Mouse (Mus musculus) ovary, postnatal 14 days (tissue): ENCODE data around the gene Rara.
A peak's percentile ranks its signal among the peaks of the same experiment; 100 is the strongest.

ENCODE experiments used
- DNase-seq: peaks from one replicate; pipeline ENCODE4 v3.0.0; 2022; ENCODE audit warnings: low spot score

The Rara gene

DNA sequence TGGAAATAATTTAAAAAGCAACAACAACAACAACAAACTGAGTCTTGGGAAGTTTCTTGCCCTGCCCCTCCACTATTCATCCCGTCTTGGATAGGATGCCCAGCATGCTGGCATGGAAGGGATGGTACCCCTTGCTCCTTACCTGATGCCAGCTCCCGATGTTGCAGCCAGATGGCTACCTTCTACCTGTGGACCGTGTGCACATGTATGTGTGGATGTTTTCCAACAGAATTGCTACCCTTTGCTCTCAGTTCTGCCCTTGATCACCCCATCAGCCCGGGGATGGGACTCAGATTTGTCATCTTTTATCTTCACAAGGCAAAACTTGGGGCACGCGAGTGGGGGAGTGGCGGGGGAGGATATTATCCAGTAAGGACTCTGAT is 11.1 kb downstream of the Rara start:
- DNase-seq: no peak

DNA sequence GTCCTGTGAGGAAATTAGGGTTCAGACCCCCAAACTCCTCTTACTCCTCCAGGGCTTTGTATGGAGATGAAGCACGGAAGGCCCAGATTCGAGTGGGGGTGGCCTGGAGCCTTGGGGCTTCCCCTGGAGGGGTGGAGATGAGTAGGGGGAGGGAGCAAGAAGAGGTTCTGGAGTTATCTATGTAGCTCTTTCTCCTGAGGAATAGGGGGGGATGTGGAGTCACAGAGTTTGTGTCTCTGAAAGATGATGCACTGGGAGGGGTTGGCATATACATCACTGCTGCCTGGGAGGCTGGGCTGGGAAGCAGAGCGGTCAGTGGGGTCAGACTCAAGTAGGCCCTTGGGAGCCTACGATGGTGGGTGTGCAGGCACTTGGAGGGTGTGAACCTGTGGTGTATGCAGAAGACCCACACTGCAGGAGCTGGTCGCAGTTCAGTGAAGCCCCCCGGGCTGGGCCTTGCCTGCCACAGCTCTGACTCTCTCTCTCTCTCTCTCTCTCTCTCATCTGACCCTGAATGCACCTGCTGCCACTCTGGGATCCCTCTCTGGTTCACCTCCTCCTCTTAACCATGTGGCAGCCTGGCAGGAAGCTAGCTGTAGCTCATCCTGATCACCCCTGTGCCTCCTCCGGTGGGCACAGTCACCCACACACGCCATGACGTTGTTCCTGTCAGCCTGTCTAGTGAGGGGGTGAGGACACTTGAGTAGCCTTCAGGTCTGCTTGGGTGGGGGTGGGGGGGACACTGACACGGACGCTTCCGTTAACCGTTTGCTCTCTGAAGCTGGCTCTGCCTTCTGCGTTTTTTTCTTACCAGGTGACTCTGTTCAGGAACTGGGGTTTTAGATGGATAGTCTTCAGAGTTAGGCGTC is 11.7 kb downstream of the Rara start:
- no peak for DNase-seq

DNA sequence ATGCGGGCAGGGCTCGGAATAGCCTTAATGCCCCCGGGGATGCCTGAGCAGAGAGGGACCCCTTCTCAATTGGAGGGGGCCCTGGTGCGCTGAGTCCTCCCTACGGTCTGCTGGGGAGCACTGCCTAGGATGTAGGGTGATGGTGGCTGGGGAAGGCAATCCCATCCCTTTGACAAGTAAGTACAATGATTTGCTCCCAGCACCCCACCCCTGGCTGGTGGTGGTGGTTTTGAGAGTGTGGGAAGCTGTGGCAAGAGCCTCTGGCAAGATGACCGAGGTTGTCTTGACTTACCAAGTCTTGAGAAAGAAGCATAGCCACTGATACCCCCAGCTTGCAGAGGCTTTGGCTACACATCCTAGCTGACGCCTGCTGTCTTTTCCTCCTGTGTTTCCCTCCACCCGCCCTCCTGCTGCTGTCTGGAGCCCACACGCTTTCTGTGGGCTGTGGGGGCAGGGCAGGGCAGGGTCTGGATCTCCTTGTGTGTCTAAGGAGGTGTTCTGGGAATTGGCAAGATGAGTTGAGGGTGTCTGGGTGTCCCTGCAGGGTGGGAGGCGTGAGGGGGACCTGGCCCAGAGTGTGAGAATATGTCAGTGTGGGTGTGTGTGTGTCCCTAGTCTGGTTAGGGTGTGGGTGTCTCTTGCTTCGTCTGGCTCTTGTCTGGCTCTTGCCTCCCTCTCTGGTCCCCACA is 12.5 kb downstream of the Rara start:
- DNase-seq: no peak

DNA sequence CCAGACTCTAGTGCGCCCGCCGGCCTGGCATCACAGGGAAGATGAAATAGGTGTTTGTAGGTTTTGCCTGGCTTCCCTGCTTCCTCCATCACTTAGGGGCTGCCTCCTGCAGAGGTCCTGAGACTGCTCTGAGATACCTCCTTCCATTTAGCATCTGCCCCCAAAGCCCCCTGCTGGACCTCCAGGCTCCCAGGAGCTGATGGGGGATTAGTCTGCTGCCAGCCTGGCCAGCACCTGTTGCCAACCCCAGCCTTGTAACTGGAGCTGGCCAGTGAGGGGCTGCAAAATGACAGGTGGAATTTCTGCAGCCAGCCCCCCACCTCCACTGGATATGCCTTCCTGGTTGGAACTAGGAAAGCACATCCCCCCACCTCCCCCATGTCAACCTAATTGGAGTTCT is 13.2 kb downstream of the Rara start:
- DNase-seq: peak; percentile 9

DNA sequence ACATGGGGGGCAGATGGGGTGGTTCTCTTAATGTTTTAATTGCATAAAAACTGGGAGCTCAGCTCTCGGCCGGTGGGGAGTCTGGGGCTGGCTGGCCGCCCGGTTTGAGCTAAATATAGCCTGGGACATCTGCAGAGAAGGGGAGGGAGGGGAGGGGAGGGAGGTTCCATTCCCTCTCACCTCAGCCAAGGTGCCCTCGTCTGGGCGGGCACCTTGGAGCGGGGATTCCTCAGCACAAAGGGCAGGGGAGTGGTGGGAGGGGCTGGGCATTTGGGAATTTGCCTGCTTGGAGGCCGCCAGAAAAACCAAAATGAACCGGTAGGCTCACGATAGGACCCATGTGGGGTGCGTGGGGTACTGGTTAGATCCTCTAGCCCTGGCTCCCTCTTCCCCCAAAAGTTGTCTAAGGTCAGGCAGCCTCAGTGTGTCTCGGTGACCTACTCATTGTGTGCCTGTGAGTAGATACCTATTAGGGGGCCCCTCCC is 13.8 kb downstream of the Rara start:
- DNase-seq: peak; percentile 52

DNA sequence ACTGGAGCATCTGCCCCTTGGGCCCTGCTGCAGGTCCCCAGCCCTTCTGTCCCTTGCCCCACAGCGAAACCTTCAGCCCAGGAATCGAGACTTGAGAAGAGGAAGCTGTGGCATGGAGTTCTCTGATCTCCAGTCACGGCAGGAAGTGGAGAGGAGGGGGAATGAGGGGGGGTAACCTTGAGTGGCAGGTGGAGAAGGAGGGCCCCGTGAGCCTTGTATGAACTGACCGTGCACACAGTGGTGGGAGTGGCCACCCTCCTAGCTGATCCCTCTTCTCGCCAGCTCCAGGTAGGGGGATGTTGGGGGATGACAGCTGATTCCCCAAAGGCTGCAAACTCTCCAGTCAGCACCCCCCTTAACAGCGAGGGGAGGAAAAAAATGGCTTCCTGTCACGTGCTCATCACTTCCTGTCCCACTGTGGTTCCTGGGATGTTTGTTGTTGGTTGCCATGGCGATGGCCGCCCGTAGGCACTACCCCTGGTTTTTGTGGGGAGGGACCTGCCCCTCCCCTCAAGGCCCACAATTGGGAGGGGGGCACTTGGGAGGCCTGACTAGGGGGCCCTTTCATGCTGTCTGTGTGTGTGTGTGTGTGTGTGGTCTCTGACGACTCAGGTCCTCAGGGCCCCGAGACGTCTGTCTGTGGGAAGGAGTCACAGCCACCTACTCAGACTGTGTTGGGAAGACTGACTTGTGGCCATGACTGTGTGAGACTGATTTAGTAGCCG is 14.4 kb downstream of the Rara start:
- DNase-seq: peak; percentile 35

DNA sequence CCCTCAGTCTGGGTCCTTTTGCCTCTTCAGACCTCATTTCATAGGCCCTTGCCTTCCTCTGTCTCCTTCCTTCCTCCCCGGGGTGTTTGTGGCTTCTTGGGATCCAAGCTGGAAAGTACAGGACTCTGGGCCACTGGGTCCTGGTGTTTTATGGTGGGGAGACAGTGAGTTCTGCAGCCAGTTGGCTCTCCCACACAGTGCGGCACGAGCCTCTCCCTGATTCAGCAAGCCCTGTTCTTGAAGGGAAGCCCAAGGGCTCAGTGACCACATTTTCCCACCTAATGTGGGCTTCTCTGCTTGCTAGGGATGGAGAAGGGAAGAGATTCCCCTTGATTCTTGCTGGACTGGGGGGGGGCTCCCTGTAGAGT is 14.9 kb downstream of the Rara start:
- DNase-seq: no peak

DNA sequence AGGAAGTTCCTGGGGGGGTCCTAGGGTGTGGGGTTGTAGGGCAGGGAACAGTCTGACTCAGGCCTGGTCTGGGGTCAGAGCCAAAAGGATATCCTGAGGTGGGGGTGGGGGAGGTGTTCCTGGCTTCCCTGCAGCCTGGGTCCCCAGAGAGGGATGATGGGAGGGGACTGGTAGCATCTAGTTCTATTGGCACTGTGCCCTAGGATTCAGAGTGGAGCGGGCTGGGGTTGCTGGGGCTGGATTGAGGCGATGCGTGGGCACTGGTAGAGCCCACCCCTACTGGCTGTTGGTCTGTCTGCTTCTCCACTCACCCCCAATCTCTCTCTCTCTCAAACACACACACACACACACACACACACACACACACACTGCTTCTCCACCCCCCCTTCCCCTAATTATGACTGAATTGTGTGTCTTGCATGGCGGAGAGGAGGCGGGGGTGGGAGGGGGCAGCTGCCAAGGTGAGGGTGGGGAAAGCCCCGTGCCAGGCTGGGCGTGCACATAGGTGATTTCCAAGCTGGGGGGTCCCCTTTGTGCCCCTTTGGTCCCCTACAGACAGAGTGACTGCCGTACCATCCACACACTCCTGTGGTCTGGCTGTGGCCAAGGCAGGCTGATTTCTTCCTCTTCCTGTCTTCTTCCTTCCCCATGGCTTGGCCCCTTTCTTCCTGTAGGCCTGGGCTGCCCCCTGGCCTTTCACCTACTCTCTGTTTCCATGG is 15.5 kb downstream of the Rara start:
- DNase-seq: peak; percentile 3

DNA sequence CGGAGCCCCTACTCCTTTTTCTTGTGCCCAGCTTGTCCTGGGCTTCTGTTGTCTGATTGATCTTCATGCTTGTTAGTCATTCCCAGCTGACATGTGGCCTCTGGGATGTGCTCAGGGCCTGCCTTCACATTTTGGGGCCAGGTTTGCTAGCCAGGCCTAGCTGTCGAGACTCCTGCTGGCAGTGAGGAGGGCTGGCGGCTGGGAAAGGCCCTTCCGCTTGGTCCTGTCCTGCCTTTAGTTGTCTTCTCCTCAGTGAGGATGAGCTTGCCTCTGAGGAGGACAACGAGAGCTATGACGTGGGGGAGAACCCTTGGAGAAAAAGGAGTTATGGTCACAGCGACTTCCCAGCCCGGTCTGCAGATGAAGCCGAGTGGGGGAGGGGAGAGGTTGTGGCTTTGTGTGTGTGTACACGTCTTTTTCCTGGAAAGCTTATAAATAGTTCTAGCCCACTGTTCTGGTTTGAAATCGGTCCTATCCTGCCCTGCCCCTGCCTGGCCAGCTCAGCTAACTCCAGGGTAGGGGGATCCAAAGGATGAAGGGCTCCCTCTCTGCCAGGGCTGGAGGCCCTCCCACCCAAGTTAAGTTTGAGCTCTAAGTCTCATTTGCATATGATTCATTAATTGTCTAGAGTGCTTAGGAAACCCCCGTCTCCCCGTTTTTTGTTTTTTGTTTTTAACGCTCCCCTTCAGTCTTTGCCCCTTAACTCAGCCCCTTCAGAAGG is 16.3 kb downstream of the Rara start:
- DNase-seq: peak; percentile 5

DNA sequence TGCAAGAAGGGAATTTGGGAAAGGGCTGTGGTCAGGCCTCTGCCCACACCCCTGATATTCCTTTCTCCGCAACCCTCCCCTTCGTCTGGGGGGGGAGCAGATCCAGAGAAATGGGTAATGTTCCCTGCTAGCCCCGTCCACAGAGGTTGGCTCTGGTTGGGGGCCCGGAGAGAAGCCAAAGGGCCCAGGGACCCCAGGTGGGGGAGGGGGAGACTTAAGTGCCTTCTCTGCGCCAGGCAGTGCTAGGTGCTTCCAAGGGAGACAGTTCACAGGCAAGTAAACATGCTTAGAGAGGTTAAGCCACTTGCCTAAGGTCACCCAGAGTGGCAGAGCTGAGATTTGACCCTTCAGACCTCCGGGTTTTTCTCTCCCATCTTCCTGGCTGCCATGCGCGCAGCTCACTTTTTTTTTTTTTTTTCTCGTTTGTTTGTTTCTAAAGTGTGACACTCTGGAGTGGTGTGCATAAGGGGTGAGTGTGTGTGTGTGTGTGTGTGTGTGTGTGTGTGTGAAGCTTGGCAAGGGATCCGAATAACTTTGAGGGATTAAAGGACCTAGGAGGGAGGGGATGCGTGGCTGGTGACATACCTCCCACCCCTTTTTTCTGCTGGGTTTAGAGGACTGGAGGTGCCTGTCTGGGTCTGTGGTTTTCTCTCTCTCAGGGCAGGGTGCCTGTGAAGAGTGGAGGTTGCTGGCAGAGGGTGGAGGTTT is 17.4 kb downstream of the Rara start:
- DNase-seq: no peak

DNA sequence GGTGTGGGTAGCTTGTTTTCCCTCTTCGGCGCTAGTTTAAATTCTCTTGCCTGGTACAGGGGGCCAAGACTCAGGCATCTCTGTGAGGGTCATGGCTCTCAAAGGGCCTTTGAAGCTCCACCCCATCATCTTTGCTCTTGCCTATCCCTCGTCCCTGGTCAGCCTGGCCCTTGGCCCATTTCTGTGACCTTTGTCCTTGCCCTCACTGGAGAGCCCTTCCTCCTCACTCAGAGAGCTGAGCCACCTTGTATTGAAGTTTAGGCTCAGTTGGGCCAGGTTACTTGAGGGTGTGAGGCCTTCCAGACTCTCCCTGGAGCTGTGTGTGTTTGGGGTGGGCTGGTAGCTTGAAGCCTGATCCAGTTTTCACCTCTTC is 18.0 kb downstream of the Rara start:
- DNase-seq: no peak

DNA sequence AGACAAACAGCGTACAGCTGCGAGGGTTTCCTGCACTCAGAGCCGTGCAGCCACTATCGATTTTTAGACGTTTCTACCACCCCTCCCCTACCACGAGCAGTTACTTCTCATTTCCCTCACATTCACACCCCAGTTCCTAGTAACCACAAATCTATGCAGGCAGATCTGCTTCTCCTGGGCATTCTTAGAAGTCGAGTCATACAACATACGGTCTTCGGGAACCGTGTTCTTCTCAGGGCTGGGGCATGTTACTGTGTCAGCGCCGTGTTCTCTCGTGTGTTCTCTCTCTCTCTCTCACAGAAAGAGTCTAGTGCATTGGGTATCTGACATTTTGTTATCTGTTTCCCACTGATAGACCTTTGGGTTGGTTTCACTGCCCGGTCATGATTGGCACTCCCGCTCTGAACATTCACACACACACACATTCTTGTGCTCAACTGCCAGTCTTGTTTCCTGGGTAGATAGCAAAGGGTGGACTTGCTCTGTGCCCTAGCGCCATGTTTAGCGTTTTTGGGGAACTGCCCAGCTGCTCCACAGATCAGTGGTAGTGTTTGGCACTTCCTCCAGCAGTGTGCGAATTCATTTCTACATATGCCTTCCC is 20.5 kb downstream of the Rara start:
- no peak for DNase-seq

DNA sequence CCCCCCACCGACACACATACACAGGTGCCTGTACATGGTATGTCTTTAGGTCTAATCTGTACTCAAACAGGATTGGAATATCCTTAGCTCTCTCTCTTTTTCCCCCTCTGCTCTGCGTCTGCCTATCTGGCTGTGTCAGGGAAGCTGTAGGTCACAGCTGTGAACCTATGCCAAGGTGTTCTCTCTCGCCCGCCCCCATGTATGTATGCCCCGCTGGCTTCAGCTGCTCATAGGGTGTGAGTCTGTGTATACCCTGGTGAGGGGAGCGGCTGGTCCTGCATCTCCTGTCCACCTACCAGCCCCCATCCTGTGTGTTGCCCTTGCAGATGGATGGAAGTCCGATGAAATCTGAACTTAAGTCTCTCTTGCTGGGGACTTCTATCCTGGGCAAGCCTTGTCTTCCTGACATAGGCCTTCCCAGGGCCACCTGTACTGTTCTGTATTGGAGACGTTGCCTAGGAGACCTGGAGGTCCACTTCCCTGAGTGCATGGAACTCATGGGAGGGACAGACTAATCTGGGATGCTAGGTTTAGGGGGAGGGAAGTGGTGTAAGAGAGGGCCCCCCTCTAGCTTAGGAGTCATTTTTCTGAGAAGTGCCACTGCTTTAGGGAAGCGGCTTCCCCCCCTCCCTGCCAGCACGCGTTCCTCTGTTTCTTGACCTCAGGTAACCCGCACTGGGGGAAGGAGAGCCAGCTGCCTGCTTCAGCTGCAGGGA is 21.8 kb downstream of the Rara start:
- DNase-seq: no peak

DNA sequence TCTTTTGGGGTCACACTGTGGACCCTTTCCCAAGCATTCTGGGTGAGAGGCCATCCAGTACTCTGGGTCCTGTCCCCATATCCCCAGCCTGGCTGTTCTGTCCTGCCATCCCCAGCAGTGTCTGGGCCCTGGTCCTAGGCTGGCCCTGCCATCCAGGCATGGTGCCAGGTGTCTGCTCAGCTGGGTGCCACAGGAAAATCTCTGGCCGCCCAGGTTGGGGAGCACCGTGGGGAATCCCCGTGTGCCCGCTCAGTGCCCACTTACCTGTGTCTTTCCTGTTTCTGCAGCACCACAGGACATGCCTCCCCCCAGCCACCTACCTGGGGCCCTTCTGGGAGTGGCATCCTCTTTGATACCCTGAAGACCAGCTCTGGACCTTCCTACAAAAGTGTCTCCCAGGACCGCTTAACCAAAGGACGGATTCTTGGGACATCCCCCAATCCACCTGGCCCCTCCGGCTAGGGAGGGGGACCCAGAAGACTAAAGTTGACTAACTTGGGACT is 22.4 kb downstream of the Rara start:
- no peak for DNase-seq

DNA sequence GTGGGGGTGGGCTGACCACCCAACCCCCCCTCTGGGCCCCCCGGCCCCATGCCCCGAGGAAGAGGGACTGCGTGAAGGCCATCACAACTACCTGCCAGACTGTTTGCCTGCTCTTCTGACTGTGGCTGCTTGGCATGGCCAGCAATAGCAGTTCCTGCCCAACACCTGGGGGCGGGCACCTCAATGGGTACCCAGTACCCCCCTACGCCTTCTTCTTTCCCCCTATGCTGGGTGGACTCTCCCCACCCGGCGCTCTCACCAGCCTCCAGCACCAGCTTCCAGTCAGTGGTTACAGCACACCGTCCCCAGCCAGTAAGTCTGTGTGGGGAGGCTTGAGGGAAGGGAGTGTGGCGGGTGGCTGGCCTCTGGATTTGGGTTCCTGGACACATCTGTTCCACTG is 22.9 kb downstream of the Rara start:
- DNase-seq: no peak

DNA sequence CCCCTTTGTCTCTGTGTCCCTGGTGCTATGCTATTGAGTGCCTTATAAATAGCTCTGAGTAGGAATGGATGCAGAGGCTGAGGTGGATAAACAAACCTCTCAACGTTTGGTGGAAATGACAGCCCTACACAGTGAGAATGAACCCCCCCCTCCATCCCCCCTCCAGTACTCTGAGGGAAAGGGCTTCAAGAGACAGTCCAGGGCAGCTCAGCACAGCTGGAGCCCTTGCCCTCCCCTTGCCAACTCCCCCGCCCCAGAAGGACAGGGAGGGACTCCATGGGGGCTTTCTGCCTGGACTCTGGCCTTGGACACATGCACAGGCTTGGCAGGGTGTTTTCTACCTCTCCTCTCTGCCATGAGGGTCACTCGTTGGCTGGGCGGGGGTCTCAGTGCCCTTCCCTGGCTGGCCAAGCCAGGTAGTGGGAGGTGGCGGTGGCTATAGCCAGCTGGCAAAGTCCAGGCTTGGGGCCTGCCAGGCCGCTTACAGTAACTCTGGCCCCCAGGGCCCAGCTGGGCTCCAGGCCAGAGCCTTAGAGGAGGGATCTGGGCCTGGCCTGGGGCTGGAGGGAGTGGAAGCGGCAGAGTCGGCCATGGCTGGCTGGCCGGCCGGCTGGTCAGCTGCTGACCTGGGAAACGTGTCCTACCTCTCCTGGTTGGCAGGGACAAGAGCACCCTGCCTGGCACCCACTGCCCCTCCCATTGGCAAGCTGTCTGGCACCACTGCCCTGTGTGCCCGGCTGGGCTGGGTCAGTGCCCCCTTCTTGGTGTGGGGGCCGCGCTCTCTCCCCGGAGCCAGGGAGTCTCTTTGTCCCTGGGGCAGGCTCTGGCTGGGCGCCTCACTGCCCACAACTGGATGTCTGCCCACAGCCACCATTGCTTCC is 23.6 kb downstream of the Rara start:
- peak; percentile 92 for DNase-seq

DNA sequence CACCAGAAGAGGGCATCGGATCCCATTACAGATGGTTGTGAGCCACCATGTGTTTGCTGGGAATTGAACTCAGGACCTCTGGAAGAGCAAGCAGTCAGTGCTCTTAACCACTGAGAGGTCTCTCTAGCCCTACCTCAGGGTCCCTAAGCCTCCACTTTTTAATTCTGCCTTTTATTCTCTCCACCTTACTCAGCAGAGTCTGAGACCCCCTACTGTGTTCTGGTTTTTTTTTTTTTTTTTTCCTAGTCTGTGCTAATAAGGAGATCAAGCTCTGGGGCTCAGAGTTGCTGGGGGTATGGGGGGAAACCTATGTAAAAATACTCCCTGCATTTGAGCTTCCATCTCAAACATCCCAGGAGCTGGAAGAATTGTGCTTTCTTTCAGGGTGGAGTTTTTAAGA is 24.5 kb downstream of the Rara start:
- no peak for DNase-seq

DNA sequence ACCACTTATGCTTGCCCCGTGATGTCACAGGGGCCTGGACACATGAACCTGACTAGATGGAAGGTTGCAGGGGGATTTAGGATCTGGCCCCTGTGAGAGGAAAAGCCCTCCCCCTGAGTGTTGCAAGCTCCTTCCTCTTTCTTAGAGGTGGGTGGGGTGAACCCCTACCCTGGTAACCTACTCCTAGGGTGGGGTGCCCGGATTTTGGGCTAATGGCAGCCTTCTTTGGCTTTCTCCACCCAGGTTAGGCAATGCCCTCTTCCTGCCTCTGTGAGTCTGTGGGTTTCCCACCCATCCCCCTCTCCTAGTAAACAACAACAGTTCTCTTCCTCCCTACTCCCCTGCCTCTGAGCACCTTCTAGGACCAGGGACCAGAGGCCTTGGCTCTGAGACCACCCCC is 25.1 kb downstream of the Rara start:
- no peak for DNase-seq

DNA sequence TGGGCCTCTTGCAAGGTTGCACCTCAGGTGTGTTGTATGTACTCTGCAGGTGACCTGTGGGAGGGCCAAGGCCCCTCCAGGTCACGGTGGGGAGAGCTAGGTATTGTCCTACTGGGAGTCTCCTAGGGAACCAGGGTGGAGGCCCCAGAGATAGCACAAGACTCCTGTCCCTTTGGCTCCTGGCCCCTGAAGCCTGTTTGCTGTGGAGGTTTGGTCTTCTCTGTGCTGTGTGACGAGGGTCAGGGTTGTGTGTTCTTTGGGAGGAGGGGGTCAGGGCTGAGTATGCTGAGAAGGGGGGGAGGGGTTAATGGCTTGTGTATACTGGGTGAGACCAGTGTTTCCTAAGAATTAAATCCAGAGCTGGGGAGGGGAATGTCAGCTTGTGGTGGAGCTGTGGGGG is 25.7 kb downstream of the Rara start:
- DNase-seq: no peak
